Mouse (Mus musculus) stomach, embryonic 14.5 days (tissue): Measurements from ENCODE around the gene Zfp592. TPM values are rescaled to one million over a fixed set of nuclear protein-coding genes. Genes with fewer than 3 reads are reported as not detected.
"Not testable (repeated sequence)": the region's sequence is repeated elsewhere in the genome, so short reads cannot be mapped to it uniquely, and the experiment has no call there.

ENCODE experiments used
- ATAC-seq: fragments of 200-750 bp; cut with Nextera tagmentation; 2 replicates; pipeline ENCODE4 v1.8.0; 2017; ENCODE audit warnings: low read depth, moderate TSS enrichment; ENCODE audit not compliant: insufficient number of reproducible peaks, insufficient read depth, low FRiP score
- H3K27ac ChIP-seq: fragments of 300-500 bp; sonication (generic); 2 replicates; pipeline ENCODE4 v1.5.1; 2014; ENCODE audit warnings: mild to moderate bottlenecking, low read length, moderate library complexity, mixed read lengths
- H3K27me3 ChIP-seq: fragments of 300-500 bp; sonication (generic); 2 replicates; pipeline ENCODE4 v1.6.1; 2014; ENCODE audit warnings: low read length, control low read depth, mixed read lengths; ENCODE audit not compliant: control insufficient read depth, insufficient read depth
- H3K36me3 ChIP-seq: fragments of 300-500 bp; sonication (generic); 2 replicates; pipeline ENCODE4 v1.6.1; 2014; ENCODE audit warnings: mild to moderate bottlenecking, control low read depth, low read length, moderate library complexity, mixed read lengths; ENCODE audit not compliant: control insufficient read depth, insufficient read depth
- H3K4me1 ChIP-seq: fragments of 300-500 bp; sonication (generic); 2 replicates; pipeline ENCODE4 v1.6.1; 2014; ENCODE audit warnings: low read length, control low read depth, mixed read lengths; ENCODE audit not compliant: control insufficient read depth, insufficient read depth
- H3K4me2 ChIP-seq: fragments of 300-500 bp; sonication (generic); replicated peaks from 2 replicates; pipeline ENCODE4 v1.6.1; 2014; ENCODE audit warnings: low read depth, low read length, control low read depth
- H3K4me3 ChIP-seq: fragments of 300-500 bp; sonication (generic); 2 replicates; pipeline ENCODE4 v1.5.1; 2014; ENCODE audit warnings: low read depth, low read length, control low read depth
- H3K9ac ChIP-seq: fragments of 300-500 bp; sonication (generic); replicated peaks from 2 replicates; pipeline ENCODE4 v1.6.1; 2014; ENCODE audit warnings: low read depth, mild to moderate bottlenecking, control low read depth, low read length, moderate library complexity, mixed read lengths
- H3K9me3 ChIP-seq: fragments of 300-500 bp; sonication (generic); 2 replicates; pipeline ENCODE4 v1.6.1; 2016; ENCODE audit warnings: low read depth, low read length, control low read depth; ENCODE audit not compliant: control insufficient read depth
- WGBS: fragments of 180-500 bp; shearing (Covaris S2); extraction: QIAGEN DNeasy Blood & Tissue Kit; methylation state at CpG from one replicate; pipeline ENCODE4 v1.1.7; 2014; 5-methylcytosine and 5-hydroxymethylcytosine counted together
- polyA plus RNA-seq: library from polyadenylated mRNA; unstranded; fragments of >200 nt; fragmentation: Nextera tagmentation; extraction: Ambion mirVana; gene quantifications from 2 replicates; pipeline ENCODE4 v1.2.1, GENCODE M21; 2014

Zfp592 gene
- polyA plus RNA-seq, 1 experiment from 2014 or later: 15.2 TPM

GRCm38 (mm10) chr7:80970913-80971312 lies 22.6 kb upstream of the Zfp592 start:
- WGBS: 62% methylated on average over 3 of the region's 3 CpGs
- no peaks in the 10 kb centered on the region for H3K9me3 ChIP-seq
- no peaks in the 10 kb centered on the region for H3K4me1 ChIP-seq
- H3K27me3 ChIP-seq: no peaks in the 10 kb centered on the region
- no peak overlapping the region for H3K4me3 ChIP-seq
- no peaks in the 10 kb centered on the region for H3K36me3 ChIP-seq
- no peak for ATAC-seq
- no peak overlapping the region for H3K4me2 ChIP-seq
- H3K9ac ChIP-seq: no peak overlapping the region
- no peak overlapping the region for H3K27ac ChIP-seq

- H3K36me3 ChIP-seq: no peaks in the 10 kb centered on the region
- no peaks in the 10 kb centered on the region for H3K27me3 ChIP-seq
- H3K4me1 ChIP-seq: no peaks in the 10 kb centered on the region
- H3K4me2 ChIP-seq: no peak overlapping the region
- no peak overlapping the region for H3K27ac ChIP-seq
- H3K4me3 ChIP-seq: no peak overlapping the region
- WGBS: 70% methylated on average over 2 of the region's 2 CpGs
- no peaks in the 10 kb centered on the region for H3K9me3 ChIP-seq
- H3K9ac ChIP-seq: no peak overlapping the region
- ATAC-seq: no peak
Observed at GRCm38 (mm10) chr7:80971419-80971818, 22.1 kb upstream of the Zfp592 start.

- no peak overlapping the region for H3K9ac ChIP-seq
- ATAC-seq: no peak
- no peaks in the 10 kb centered on the region for H3K36me3 ChIP-seq
- WGBS: 90% methylated on average over 5 of the region's 5 CpGs
- no peaks in the 10 kb centered on the region for H3K27me3 ChIP-seq
- no peaks in the 10 kb centered on the region for H3K4me1 ChIP-seq
- H3K4me2 ChIP-seq: no peak overlapping the region
- H3K4me3 ChIP-seq: no peak overlapping the region
- no peaks in the 10 kb centered on the region for H3K9me3 ChIP-seq
- H3K27ac ChIP-seq: no peak overlapping the region
Observed at GRCm38 (mm10) chr7:80972082-80972481, 21.4 kb upstream of the Zfp592 start.

- not testable (repeated sequence) for H3K36me3 ChIP-seq, H3K4me2 ChIP-seq, H3K4me3 ChIP-seq, H3K27ac ChIP-seq, H3K27me3 ChIP-seq, H3K9ac ChIP-seq, ATAC-seq, H3K9me3 ChIP-seq, H3K4me1 ChIP-seq
- 57% methylated on average over 4 of the region's 4 CpGs for WGBS
Observed at GRCm38 (mm10) chr7:80972920-80973637, 20.4 kb upstream of the Zfp592 start.

- not testable (repeated sequence) for ATAC-seq, H3K36me3 ChIP-seq, H3K9ac ChIP-seq, H3K9me3 ChIP-seq, H3K4me1 ChIP-seq, H3K27me3 ChIP-seq, H3K4me3 ChIP-seq, H3K4me2 ChIP-seq, H3K27ac ChIP-seq
- WGBS: 36% methylated on average over 3 of the region's 3 CpGs
Observed at GRCm38 (mm10) chr7:80973638-80974015, 19.9 kb upstream of the Zfp592 start.

GRCm38 (mm10) chr7:80980566-80980965 lies 12.9 kb upstream of the Zfp592 start:
- Histone ChIP-seq H3K4me2 (no peak overlapping the region), H3K36me3 (no peaks in the 10 kb centered on the region), H3K27ac (no peak overlapping the region), H3K9me3 (no peaks in the 10 kb centered on the region), H3K4me3 (no peak overlapping the region), H3K9ac (no peak overlapping the region), H3K27me3 (no peaks in the 10 kb centered on the region), H3K4me1 (no peaks in the 10 kb centered on the region)
- 90% methylated on average over 11 of the region's 11 CpGs for WGBS
- no peak for ATAC-seq

GRCm38 (mm10) chr7:80986458-80987187 lies 6.9 kb upstream of the Zfp592 start:
- Histone ChIP-seq H3K27ac (no peak overlapping the region), H3K9me3 (no peaks in the 10 kb centered on the region), H3K4me3 (no peak overlapping the region), H3K4me1 (peaks cover 14% of the 10 kb centered on the region), H3K4me2 (no peak overlapping the region), H3K9ac (no peak overlapping the region), H3K27me3 (no peaks in the 10 kb centered on the region), H3K36me3 (no peaks in the 10 kb centered on the region; the same call in 1 of the 2 replicates)
- ATAC-seq: no peak
- WGBS: 25% methylated on average over 6 of the region's 6 CpGs

- no peak overlapping the region for H3K27ac ChIP-seq
- no peak overlapping the region for H3K4me3 ChIP-seq
- no peak overlapping the region for H3K4me2 ChIP-seq
- no peaks in the 10 kb centered on the region for H3K27me3 ChIP-seq
- no peaks in the 10 kb centered on the region for H3K9me3 ChIP-seq
- no peaks in the 10 kb centered on the region; the same call in 1 of the 2 replicates for H3K36me3 ChIP-seq
- 46% methylated on average over 4 of the region's 4 CpGs for WGBS
- ATAC-seq: no peak
- H3K4me1 ChIP-seq: peaks cover 23% of the 10 kb centered on the region
- no peak overlapping the region for H3K9ac ChIP-seq
Observed at GRCm38 (mm10) chr7:80987805-80988625, 5.5 kb upstream of the Zfp592 start.
